Mouse (Mus musculus) erythroblast, embryonic 14.5 days (primary cell): ENCODE measurements around the gene Pik3ip1.

Source experiments
- GATA1 ChIP-seq: IDR thresholded peaks from 2 replicates; pipeline ENCODE4 v1.6.1; 2012; ENCODE audit warnings: low read length, inconsistent platforms, mixed read lengths
- TAL1 ChIP-seq: IDR thresholded peaks from 3 replicates; pipeline ENCODE4 v1.6.1; 2012; ENCODE audit warnings: low read length, inconsistent platforms, mixed read lengths

DNA sequence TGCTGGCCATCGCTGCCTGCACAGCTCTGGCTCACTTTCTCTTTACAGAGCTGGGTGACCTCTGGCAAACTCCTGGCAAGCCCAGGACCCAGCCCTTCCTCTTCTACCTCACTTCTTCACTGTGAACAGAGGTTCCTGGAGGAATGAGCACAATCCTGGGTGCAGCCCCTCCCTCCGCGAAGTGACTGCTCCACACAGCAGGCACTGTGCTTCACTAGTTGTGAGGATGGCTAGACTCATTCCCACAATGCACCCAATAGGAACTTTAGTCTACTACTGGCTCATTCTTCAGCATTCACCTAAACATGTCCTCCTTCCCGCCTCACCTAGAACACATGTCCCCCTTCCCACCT lies 19.1 kb downstream of the Pik3ip1 start:
- TF ChIP-seq GATA1 = no peak
- no peak for TF ChIP-seq TAL1
